ENCODE assay signal across 9 mouse cellular contexts in the genomic region with DNA sequence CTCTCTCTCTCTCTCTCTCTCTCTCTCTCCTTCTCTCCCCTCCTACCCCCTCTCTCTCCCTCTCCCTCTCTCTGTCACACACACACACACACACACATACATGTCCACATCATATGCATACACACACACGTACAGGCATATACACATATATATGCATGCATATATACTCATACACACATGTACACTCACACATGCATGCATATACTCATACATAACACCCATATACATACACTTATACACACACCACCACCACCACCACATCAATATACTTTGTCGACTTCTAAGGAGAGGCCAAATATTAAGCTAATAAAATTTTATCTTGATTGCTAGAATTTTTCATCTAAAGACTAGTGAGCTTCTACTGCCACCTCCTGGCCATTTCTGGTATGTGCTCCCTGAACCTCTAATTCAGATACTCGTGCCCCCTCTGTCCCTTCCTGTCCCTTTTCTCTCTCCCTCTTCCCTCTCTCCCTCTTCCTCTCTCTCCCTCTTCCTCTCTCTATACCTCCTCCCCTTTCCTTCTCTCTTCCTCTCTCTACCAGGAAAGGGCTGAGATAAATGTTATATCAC. TPM values are rescaled to one million over a fixed set of nuclear protein-coding genes. Genes with fewer than 3 reads are reported as not detected.
DNase-seq lines count a peak whose midpoint lies in the region; ATAC-seq and TF ChIP-seq lines count a peak whose summit lies in the region.
"Had no signal": no experiment of that assay in that cellular context is flagged by ENCODE, and none has a peak within 500 bp of the region (broad histone marks: within the 10 kb centered on the region; RNA-seq: fewer than 3 reads in every experiment).

No protein-coding gene starts in this region.

- H3K9me3 ChIP-seq in lung, embryonic 14.5 days (ENCODE audit: low read depth, low read length): no peaks in the 10 kb centered on the region
- H3K9me3 ChIP-seq: heart, embryonic 13.5 days had no signal

- no peak overlapping the region for H3K4me3 ChIP-seq in thymus, adult 2 months (ENCODE audit: control insufficient read depth, insufficient read depth, low read length)
- H3K4me3 ChIP-seq in cortical plate, adult 2 months (ENCODE audit: insufficient read depth, low read length): no peak overlapping the region
- H3K4me3 ChIP-seq in lung, embryonic 14.5 days (ENCODE audit: low read depth, low read length): no peak overlapping the region
- H3K4me3 ChIP-seq: heart, embryonic 13.5 days had no signal

- H3K27ac ChIP-seq in thymus, adult 2 months (ENCODE audit: control insufficient read depth, insufficient read depth, low read length): no peak overlapping the region
- H3K27ac ChIP-seq in cortical plate, adult 2 months (ENCODE audit: insufficient read depth, low read length): no peak overlapping the region
- H3K27ac ChIP-seq in lung, embryonic 14.5 days (ENCODE audit: low read depth): no peak overlapping the region
- H3K27ac ChIP-seq: heart, embryonic 13.5 days had no signal

- TF ChIP-seq CTCF in thymus, adult 2 months (IDR thresholded peaks at IDR 0.05; ENCODE audit: borderline replicate concordance, control insufficient read depth, extremely low read depth, insufficient read depth, low read length, poor library complexity): no peak
- TF ChIP-seq CTCF in cortical plate, adult 2 months (IDR thresholded peaks at IDR 0.05; ENCODE audit: extremely low read depth, insufficient read depth, low read length): peak; percentile 68
- TF ChIP-seq CTCF in lung, embryonic 14.5 days (IDR thresholded peaks at IDR 0.05; ENCODE audit: low read depth): peak; percentile 83

- H3K9ac ChIP-seq in lung, embryonic 14.5 days: no peak overlapping the region
- H3K9ac ChIP-seq: heart, embryonic 13.5 days had no signal

- H3K4me2 ChIP-seq in lung, embryonic 14.5 days: no peak overlapping the region
- H3K4me2 ChIP-seq: heart, embryonic 13.5 days had no signal

- TF ChIP-seq POLR2A in thymus, adult 2 months (IDR thresholded peaks at IDR 0.05; ENCODE audit: control insufficient read depth, extremely low read depth, insufficient read depth, low read length, poor library complexity): no peak
- no peak for TF ChIP-seq POLR2A in cortical plate, adult 2 months (IDR thresholded peaks at IDR 0.05; ENCODE audit: extremely low read depth, insufficient read depth, low read length)

- 38% methylated on average over 3 of the region's 3 CpGs for WGBS in thymus, adult 2 months
- WGBS in lung, embryonic 14.5 days: 27% methylated on average over 3 of the region's 3 CpGs

- H3K4me1 ChIP-seq in thymus, adult 2 months (replicated peaks; ENCODE audit: control insufficient read depth, insufficient read depth, low read length): no peaks in the 10 kb centered on the region
- no peaks in the 10 kb centered on the region for H3K4me1 ChIP-seq in cortical plate, adult 2 months (ENCODE audit: control insufficient read depth, insufficient read depth, low read length)
- no peaks in the 10 kb centered on the region for H3K4me1 ChIP-seq in lung, embryonic 14.5 days (ENCODE audit: insufficient read depth)
- H3K4me1 ChIP-seq: heart, embryonic 13.5 days had no signal

- ATAC-seq in inflammation-experienced regulatory T-cells, adult 6 months: peak; percentile 48
- ATAC-seq in lung, embryonic 14.5 days (ENCODE audit: insufficient read depth): peak; percentile 65

- H3K27me3 ChIP-seq in thymus, adult 2 months (ENCODE audit: control insufficient read depth, insufficient read depth, low read length): no peaks in the 10 kb centered on the region
- no peaks in the 10 kb centered on the region for H3K27me3 ChIP-seq in lung, embryonic 14.5 days (ENCODE audit: insufficient read depth, low read length)
- H3K27me3 ChIP-seq: heart, embryonic 13.5 days had no signal

- no peaks in the 10 kb centered on the region for H3K36me3 ChIP-seq in thymus, adult 2 months (ENCODE audit: control insufficient read depth, insufficient read depth, low read length)
- no peaks in the 10 kb centered on the region for H3K36me3 ChIP-seq in lung, embryonic 14.5 days (ENCODE audit: insufficient read depth)
- H3K36me3 ChIP-seq: heart, embryonic 13.5 days had no signal

- peak; percentile 32 to 82 for DNase-seq in adrenal gland, adult (ENCODE audit: inconsistent age in 2 of 2, low spot score in 1 of 2)
- DNase-seq in adrenal gland, adult 8-10 months: no peak
- DNase-seq in thymus, adult 2 months: peak; percentile 53
- DNase-seq in thymus, adult 18-20 months: no peak
- DNase-seq in lung, embryonic 14.5 days: peak; percentile 90
- peak; percentile 32 for DNase-seq in retina, postnatal 7 days (ENCODE audit: low read depth, low spot score)

RNA-seq across cellular contexts. Expression of gene Hhat, which starts 59.2 kb away (rescaled TPM):
- total RNA-seq in adrenal gland, adult 8-10 months (2022): 1 to 10 TPM; 5.7 to 9.3 (median 7.5) TPM
- 5.8 and 6.6 TPM in 2 replicates for polyA plus RNA-seq in thymus, adult 2 months (2012; rRNA removed)
- 0.89 and 0.98 TPM in 2 replicates for polyA plus RNA-seq in cortical plate, adult 2 months (2012; rRNA removed)
- polyA plus RNA-seq in inflammation-experienced regulatory T-cells, adult 6 months (2017; shearing (Covaris generic)): 1 to 10 TPM in 2 of 3 experiments, under 1 TPM in 1; 0.84 to 2.9 (median 2.8) TPM
- 12.8 and 12.9 TPM in 2 replicates for polyA plus RNA-seq in lung, embryonic 14.5 days (2014; fragmentation: Nextera tagmentation; extraction: Ambion mirVana)

Comparison
In these comparisons a context has a peak if more than half of its experiments do, and no peak if none do; other contexts are left out.
1. DNase-seq: peak in adrenal gland, adult (2 of 2), thymus, adult 2 months (single experiment), lung, embryonic 14.5 days (single experiment) and retina, postnatal 7 days (single experiment); none in adrenal gland, adult 8-10 months (single experiment) and thymus, adult 18-20 months (0 of 2).